Mouse (Mus musculus): ENCODE measurements around the gene Tmem256.
A peak's percentile ranks its signal among the peaks of the same experiment; 100 is the strongest.

Tmem256 gene

GRCm38 (mm10) chr11:69837952-69838713 is at the start of gene Tmem256:
Gene Tmem256 (plus strand): TSS chr11:69838514.
- peak; percentile 88 to 91 for DNase-seq

GRCm38 (mm10) chr11:69789431-69789830 is 48.9 kb upstream of the Tmem256 start:
- no peak for DNase-seq

DNA sequence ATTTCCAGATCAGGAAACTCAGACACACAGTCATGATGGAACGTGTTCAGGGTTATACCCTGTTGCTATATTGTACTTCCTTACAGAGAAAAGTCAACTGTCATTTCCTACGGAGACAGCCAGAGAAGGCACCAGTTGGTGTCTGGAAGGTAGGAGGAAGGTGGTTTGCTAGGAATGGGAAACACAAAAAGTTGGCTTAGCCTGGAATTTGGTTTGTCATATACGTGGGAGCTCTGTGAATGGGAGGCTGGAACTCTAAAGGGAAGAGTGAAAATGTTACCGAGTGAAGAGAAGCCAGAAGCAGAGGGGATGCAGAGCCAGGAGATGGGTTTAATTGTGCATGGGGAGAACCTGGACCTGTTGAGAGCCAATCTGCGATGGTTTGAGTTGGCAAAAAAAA is 46.9 kb upstream of the Tmem256 start:
- no peak for DNase-seq

GRCm38 (mm10) chr11:69793429-69793828 is 44.9 kb upstream of the Tmem256 start:
- no peak for DNase-seq

DNA sequence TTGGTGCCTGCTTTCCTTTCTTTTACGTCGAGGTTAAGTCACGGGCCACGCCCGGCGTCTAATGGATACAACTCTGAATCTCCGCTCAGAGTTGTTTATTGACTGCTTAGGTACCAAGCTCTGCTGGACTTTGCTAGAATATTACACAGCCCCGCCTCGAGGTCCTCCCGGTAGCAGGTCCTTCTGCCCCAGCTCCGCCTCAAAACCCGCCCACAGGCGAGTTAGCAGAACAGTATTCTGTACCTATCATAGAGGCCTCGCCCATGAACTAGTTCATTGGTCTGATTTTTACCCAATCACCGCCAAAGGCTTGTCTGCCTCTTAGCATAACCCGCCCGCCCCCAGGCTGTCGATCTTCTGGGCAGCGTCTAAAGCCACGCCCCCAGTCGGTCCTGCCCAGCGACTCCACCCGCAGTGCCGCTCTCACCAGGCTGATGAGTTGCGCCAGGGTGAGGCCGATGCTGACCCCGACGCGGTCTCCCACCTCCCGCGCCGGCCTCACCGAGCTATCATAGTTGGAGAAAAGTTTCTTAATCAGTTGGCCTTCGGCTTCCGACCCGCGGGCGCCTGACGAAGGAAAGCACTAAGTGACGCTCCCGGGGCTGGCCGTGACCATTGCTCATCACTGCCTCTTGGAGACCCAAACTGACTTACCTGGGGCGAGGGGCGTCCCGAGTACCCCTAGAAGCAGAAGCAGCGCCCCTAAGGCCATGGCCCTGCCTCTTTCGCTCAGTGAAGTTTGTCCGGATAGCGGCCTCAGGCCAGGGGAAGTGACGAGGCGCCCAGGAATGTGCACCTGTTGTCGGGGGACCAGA is 42.9 kb upstream of the Tmem256 start, which contains the start of gene Chrnb1:
Gene Chrnb1, minus strand, starts transcription at position 776 of the 815 bp plus-strand sequence.
- peak; percentile 89 to 95 for DNase-seq

DNA sequence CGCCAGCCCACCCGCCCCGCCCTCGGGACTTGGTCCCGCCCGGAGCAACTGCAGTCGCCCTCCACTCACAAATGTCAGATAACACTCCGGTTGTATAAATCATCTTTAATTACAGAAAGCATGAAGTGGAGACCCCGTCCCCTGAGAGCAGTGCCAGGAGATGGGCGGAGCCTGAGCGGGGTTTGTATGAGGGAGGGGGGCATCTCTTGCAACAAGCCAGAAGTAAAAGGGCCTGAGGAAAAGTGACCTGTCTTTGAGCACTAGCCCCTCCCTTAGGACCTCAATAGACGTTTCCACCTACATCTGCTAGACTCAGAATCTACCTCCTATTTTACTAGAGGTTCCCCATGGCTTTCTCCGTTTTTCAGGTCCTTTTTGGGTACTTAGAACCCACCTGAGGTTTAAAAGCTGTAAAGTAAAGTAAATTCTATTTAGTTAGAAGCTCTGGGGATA is 42.3 kb upstream of the Tmem256 start:
- no peak for DNase-seq

- no peak for DNase-seq
These were observed 40.4 kb upstream of the Tmem256 start for GRCm38 (mm10) chr11:69797924-69798323.

DNA sequence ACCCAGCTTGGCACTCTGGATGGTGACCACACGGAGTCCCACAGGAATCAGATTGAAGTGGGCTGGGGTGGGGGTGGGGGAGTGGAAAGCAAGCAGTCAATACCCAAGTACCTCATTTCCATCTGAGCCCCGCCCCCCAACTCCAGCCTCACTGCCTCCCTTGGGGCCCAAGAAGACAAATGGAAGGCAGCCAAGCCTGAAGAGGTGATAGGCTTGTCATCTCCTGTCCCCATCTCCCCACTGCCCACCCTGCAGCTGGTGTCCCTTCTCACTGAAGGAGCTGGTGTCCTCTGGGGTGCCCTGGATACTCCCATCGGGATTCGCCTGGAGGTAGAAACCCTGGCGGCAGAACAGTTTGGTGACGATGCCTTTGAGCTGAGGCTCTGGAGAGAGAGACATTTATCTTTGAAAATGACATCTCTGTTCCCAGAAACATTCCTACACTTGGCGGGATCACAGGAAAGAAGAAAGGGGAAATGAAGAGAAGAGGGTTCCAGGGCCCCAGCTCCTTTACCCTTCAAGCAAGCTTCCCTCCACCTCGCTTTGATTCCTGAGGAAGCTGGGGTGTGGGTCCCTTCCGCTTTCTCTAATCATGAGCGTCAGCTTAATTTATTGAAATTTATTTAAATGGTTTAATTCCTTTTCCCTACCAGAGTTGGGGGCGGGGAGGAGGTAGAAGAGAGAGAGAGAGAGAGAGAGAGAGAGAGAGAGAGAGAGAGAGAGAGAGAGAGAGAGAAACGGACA is 38.7 kb upstream of the Tmem256 start:
- no peak for DNase-seq

GRCm38 (mm10) chr11:69800138-69800391 is 38.2 kb upstream of the Tmem256 start:
- DNase-seq: no peak

DNA sequence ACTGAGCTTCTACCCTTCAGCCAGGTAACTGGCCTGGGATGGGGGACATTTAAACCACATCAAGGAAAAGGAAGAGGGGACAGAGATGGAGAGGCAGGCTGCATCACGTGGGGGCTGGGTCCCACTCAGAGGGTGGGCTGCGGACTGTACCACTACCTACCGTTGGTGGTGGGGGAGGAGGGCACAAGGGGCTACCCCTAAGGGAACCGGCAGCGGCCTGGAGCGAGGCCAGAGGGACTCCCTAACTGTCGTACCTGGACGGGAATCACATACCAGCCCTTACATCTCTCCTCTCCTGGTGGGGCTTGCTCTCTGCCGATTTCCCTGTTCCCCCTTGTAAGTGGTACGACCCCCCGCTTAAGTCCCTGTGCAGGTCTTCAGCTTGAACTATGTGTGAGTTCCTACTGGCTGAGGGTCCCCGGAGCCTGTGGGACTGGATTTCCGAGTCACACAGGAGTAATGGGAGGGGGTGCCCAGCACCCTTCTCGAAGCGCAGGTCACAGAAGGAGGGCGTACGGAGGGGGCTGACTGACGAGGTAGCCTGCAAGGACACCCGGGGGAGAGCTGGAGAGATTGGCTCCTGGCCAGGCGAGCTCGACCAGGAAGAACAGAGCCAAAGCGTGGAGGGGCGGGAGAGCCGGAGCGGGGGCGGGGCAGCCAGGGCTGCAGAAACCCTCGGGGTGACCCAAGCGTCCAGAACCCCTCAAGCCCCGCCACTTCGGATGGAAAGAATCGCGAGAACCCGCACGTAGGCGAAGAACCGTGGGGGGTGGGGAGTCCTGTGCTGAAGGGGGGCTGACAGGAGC is 37.7 kb upstream of the Tmem256 start:
- DNase-seq: no peak

DNA sequence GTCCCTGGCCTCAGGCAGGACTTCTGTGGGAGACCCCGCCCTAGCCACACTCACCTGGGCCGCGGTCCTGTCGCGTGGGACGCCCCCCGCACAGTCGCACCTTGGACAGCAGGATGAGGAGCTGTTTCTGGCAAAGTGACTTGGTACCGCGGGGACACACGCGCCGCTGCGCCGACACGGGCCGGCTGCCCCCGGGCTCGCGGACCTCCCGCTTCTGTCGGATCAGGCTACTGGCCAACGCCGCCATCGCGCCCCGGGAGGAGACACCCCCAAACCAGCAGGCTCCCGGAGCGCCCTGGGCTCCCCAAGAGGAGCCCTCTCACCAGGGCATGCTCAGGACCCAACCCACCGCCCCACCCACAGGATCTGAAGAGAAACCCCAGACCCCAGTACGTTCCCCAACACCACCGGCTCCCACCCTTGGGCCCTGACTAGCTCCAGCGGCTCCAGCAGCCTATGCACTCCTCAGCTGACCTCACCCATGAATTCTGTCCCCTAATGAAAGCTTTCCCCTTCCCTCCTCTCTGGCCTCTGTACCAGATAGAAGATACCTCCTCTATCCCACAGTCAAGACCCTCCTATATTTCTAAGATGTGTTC is 36.8 kb upstream of the Tmem256 start, which contains the start of gene Fgf11:
Gene Fgf11, minus strand, starts transcription at position 479 of the 599 bp plus-strand sequence.
- DNase-seq: no peak

- peak; percentile 81 to 83 for DNase-seq
These were observed 35.6 kb upstream of the Tmem256 start for GRCm38 (mm10) chr11:69802648-69803105.

DNA sequence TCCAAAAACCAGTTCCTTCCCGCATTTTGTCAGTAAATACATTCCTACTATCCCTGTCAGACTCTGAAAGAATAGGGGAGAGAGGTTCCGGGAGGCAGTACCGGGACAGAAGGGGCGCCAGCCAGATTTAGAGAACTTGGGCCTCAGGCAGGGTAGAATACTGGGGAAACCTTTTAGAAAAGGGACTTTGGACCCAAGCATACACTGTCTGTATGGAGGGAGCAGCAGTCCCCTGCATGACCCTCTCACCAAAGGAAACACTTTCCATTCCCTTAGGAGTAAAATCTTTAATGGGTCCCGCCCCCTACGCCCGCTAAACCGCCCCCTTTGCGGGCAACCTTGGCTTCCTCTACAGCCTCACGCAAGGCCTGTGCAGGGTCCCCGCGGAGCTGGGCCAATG is 35.0 kb upstream of the Tmem256 start:
- no peak for DNase-seq

DNA sequence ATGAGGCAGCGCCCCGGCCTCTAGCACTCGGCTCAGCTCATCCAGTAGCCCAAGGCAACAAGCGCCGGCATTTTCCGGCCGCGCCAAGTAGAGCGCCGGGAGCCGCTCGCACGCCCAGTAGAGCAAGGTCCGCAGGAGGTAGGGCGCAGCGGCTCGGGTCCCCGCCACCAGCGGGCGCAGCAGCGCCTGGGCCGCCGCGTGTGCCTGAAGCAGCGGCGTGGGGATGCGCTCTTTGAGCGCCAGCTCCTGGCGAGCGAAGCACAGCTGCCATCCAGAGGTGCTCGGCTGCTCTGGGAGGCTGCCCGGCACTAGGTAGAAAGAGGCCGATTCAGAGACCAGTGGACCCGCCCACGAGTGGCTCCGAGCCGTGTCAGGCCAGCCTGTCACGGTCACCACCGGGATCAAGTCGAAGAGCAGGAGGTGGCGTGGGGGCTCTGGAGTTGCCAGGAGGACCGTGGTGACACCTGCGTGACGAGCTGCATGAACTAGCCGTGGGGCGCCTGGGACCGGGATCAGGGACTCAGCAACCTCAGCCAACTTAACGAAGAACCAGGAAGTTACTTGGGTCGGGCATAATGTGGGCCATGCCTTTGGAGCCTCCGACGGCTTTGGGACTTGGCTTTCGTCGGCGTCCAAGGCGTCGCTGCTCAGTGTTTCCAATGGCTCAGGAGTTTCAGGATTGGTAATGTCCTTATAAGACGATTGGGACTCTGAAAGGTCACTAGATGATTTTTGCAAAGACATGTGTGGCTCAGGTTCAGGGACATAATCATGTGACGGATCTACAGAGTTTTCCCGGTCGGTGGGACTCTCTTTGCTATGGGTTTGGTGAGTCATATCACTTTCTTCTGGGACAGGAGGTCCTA is 34.3 kb upstream of the Tmem256 start:
- peak; percentile 80 to 84 for DNase-seq

- no peak for DNase-seq
These were observed 33.7 kb upstream of the Tmem256 start for GRCm38 (mm10) chr11:69804652-69804940.

DNA sequence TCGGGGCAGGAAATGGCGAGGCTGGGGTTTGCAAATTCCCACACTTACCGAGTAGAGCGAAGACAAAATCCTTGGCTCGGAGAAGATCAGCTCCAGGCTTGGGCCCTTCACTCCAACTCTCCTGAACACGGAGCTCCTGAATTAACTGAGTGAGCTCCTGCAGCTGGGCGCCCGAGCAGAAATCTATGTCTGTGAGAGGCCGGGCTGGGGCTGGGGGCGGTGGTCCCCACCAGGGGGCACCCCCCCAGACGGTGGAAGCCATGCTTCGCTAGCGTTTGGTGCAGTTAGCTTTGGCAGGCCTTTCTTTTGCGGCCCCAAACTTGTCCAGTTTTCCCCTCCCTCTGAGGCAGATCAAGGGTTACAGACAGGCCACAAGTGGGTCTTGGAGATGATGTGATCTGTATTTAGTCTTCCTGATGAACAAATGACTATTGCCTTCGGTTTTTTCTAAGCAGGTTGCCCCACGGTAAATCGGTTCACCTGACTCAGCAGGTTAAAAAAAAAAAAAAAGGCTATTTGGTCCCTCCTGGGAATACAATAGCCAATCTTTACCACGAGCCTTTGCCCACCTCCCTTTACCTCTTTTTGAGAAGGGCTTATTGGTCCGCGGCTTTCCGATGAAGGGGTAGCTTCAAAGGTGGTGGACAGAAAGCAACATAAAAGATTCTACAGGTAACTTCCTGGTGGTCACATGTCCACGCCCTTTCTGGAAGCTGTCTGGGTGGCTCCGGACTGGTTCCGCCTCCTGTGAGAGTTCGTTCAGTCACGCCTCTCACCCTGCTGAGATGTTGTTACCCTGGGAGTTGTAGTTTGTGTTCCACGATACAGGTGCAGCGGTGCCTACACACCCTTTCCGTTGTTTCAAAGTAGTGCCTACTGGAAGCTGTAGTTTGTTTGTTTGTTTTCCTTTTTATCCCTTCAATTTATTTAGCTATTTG is 33.1 kb upstream of the Tmem256 start, which contains the start of gene Tmem102:
Gene Tmem102, minus strand, starts transcription at position 653 of the 938 bp plus-strand sequence.
- DNase-seq: no peak

GRCm38 (mm10) chr11:69806378-69806777 is 31.9 kb upstream of the Tmem256 start:
- no peak for DNase-seq

DNA sequence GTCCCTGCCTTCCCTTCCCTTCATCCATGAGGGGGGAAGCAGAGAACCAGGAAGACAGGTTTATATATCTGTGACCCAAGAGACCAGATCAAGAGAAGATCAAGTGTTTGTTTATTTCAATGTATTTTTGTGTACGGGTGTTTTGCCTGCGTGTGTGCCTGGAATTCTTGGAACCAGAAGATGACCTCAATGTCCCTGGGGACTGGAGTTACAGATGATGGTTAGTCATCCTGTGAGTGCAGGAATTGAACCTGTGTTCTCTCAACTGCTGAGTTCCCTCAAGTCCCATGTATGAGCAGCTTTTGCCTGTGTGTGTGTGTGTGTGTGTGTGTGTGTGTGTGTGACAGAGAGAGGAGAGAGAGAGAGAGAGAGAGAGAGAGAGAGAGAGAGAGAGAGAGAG is 30.7 kb upstream of the Tmem256 start:
- no peak for DNase-seq

DNA sequence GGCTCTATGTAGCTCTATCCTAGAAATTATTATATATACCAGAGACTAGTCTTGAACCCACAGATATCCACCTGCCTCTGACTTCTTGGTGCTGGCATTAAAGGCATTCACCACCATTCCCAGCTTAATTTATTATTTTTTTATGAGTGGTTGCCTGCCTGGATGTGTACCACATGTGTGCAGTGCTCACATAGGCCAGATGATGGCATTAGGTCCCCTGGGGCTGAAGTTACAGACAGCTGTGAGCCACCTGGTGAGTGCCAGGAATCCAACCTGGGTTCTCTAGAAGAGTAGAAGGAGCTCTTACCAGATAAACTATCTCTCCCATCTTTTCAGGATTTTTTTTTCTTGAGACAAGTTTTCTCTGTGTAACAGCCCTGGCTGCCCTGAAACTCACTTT is 28.0 kb upstream of the Tmem256 start:
- no peak for DNase-seq

- no peak for DNase-seq
These were observed 23.2 kb upstream of the Tmem256 start, which contains the start of gene Gm39566 for GRCm38 (mm10) chr11:69815155-69815554. Gene Gm39566 (minus strand): TSS chr11:69815298.

Measured in thymus, postnatal 36 days (tissue).